Mouse (Mus musculus) monocyte, adult 2 months (primary cell): Measurements from ENCODE around the gene Map3k4.
"Not testable (repeated sequence)": the region's sequence is repeated elsewhere in the genome, so short reads cannot be mapped to it uniquely, and the experiment has no call there.

Experiments used
- DNase-seq, 2 experiments: peaks; one replicate each; pipeline ENCODE4 v3.0.0; 2022; ENCODE audit warnings: low spot score in 2 of 2, low read depth in 1 of 2

The Map3k4 gene

GRCm38 (mm10) chr17:12307251-12308135 lies 11.1 kb downstream of the Map3k4 start:
- DNase-seq, result peak in 1 of 2 experiments; percentile 34

- DNase-seq, result no peak
These were observed 13.9 kb downstream of the Map3k4 start for GRCm38 (mm10) chr17:12304658-12305057.

GRCm38 (mm10) chr17:12300896-12301706 lies 17.5 kb downstream of the Map3k4 start:
- no peak for DNase-seq

GRCm38 (mm10) chr17:12300127-12300675 lies 18.4 kb downstream of the Map3k4 start:
- DNase-seq, result no peak

GRCm38 (mm10) chr17:12299371-12299770 lies 19.2 kb downstream of the Map3k4 start:
- DNase-seq, result no peak

GRCm38 (mm10) chr17:12297978-12298377 lies 20.6 kb downstream of the Map3k4 start:
- DNase-seq, result no peak

- no peak for DNase-seq
These were observed 21.3 kb downstream of the Map3k4 start for GRCm38 (mm10) chr17:12297292-12297691.

GRCm38 (mm10) chr17:12295926-12296325 lies 22.7 kb downstream of the Map3k4 start:
- not testable (repeated sequence) for DNase-seq

- DNase-seq, result no peak
These were observed 24.2 kb downstream of the Map3k4 start for GRCm38 (mm10) chr17:12294424-12294823.

GRCm38 (mm10) chr17:12293571-12293970 lies 25.0 kb downstream of the Map3k4 start:
- no peak for DNase-seq

- DNase-seq, result no peak
These were observed 25.7 kb downstream of the Map3k4 start for GRCm38 (mm10) chr17:12292877-12293276.

- no peak for DNase-seq
These were observed 26.2 kb downstream of the Map3k4 start for GRCm38 (mm10) chr17:12292356-12292755.

- DNase-seq, result no peak
These were observed 27.4 kb downstream of the Map3k4 start for GRCm38 (mm10) chr17:12291151-12291550.

GRCm38 (mm10) chr17:12290735-12291134 lies 27.9 kb downstream of the Map3k4 start:
- DNase-seq, result no peak

- DNase-seq, result not testable (repeated sequence)
These were observed 28.8 kb downstream of the Map3k4 start for GRCm38 (mm10) chr17:12289836-12290235.

GRCm38 (mm10) chr17:12288871-12289270 lies 29.7 kb downstream of the Map3k4 start:
- no peak for DNase-seq

GRCm38 (mm10) chr17:12279810-12280209 lies 38.8 kb downstream of the Map3k4 start:
- DNase-seq, result no peak

GRCm38 (mm10) chr17:12278073-12278472 lies 40.5 kb downstream of the Map3k4 start:
- no peak for DNase-seq

GRCm38 (mm10) chr17:12277297-12277696 lies 41.3 kb downstream of the Map3k4 start:
- DNase-seq, result no peak

GRCm38 (mm10) chr17:12276496-12277200 lies 41.9 kb downstream of the Map3k4 start:
- no peak for DNase-seq

GRCm38 (mm10) chr17:12275756-12276155 lies 42.8 kb downstream of the Map3k4 start:
- DNase-seq, result no peak
